Mouse (Mus musculus) layer of hippocampus, adult 8-10 months (tissue): Measurements from ENCODE around the gene Frmd4a. TPM values are rescaled to one million over a fixed set of nuclear protein-coding genes. Genes with fewer than 3 reads are reported as not detected.

Source experiments
- DNase-seq, 2 experiments: peaks; one replicate each; pipeline ENCODE4 v3.0.0; 2022; ENCODE audit warnings: low spot score in 2 of 2
- total RNA-seq, 4 experiments: library from RNA; stranded (reverse); gene quantifications; 2 replicates each; pipeline ENCODE4 v1.2.4; 2022

Gene Frmd4a
- total RNA-seq, 4 experiments from 2014 or later: 64.6 to 84.7 (median 74.6) TPM

DNA sequence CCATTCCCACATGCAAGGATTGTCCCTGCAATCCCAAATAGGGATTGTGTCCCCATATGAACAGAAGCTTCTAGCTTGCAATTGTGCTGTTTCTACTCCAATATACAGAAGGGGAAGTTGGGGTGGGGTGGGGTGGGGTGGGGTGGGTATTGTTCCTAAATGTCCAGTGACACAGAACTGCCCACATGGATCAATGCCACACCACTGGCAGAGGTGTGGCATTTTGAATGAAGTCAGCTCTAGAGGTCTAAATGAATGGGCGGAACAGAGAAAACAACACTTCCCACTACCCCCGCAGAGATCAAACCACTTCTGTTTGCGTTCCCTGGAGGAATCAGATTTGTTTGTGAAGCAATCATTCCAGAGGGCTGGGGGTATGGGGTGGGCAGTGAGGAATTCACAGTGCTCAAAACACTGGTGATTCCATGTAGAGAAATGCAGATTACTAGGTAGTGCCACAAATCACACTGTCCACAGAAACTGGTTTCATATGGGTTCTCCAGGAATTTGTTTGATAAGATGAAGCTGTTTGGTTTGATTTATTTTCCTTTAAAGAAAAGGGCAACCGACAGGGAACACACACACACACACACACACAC lies 268.3 kb downstream of the Frmd4a start:
- DNase-seq: no peak

DNA sequence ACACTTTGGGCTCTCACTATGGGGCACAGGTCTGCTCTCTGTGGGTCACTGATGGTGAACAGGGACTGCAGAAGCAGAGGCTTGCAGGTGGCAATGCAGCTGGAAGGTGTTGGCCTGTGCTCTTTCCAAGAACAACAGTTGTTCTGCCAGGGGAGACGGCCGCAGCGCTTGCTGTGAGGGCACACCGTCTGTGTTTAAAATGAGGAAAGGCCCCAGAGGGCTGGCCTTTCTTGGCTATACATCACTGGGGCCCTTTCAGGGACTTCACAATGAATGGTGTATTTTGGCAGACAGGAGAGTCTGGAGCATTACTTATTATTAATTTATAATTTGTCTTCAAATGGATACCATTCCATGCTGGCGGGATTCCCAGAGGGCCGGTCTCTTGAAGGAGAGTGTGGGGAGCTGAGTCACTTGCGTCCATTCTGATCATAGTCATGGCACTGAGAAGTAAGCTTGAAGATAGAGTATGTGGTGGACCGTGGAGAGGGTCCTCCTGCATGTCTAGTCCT lies 268.9 kb downstream of the Frmd4a start:
- no peak for DNase-seq

- no peak for DNase-seq
These were observed 273.0 kb downstream of the Frmd4a start for GRCm38 (mm10) chr2:4290475-4290874.

DNA sequence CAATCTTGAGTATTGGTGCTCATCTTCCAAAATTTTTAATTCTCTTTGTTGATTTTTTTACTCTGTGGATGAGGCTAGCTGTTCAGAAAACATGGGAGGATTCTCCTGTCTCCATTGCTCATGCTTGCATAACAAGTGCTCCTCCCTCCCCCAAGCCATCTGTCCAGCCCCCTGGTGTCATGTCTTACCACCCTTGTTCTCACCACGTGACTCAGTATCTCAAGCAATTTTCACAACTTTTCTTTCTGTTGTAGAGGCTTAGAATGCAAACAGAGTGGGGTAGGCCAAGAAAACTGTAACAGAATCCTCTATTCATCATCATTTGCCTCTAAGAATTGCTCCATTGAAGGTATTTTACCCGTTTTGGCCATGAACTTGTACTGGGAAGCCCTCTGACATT lies 273.6 kb downstream of the Frmd4a start:
- DNase-seq: peak; percentile 52 to 54

- no peak for DNase-seq
These were observed 274.2 kb downstream of the Frmd4a start for GRCm38 (mm10) chr2:4291671-4292070.

DNA sequence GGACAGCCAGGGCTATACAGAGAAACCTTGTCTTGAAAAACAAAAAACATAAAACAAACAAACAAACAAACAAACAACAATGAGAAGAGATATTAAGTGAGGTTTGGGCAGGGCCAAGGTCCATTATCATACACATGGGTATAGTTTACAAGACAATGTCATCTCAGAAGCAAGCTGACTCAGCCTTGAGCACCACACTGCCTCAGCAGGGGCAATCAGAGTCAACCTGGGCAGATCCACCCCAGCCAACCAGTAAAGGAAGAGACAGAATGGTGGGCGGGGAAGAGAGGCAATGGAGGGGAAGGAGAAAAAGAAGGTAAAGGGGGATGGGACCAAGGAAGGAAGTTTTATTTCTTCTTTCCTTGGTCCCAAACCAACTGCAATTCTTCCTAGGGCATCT lies 276.2 kb downstream of the Frmd4a start:
- DNase-seq: no peak

- DNase-seq: no peak
These were observed 278.1 kb downstream of the Frmd4a start for GRCm38 (mm10) chr2:4295641-4296040.

DNA sequence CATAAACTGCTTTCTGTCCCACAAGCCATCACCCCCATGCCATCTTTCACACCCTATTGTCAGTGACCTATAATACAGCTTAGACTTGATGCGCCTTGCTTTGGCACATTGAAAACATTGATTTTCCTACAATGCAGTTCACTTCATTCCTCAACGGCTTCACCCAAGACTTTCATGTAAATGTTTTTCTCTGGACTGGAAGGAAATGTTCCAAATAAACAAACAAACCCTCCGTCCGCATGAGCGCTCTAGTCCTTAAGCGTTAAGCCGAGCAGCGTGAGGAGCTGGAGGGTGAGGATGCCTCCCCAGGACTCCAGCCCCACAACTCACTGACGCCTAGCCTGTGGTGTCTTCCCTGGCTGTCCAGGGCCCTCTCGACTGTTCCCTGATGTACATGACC lies 279.4 kb downstream of the Frmd4a start:
- no peak for DNase-seq

GRCm38 (mm10) chr2:4298325-4299215 lies 281.1 kb downstream of the Frmd4a start:
- no peak for DNase-seq

DNA sequence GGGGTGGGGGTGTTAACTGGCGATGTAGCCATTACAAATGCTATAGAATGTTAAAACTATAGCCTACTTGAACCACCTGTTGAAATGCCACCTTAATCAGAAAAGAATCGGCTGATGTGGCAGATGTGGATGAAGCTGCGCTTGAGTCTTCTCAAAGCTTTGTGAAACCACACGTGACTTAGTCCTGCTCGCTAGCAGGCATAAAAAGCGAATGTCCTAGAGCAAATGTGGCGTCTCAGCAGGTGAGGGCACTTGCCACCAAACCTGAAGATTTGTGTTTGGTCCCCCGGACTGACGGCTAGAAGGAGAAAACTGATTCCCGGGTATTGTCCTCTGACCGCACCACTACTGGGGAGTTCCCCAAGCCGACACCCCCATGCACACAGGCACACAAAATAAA lies 282.1 kb downstream of the Frmd4a start:
- DNase-seq: no peak

- no peak for DNase-seq
These were observed 282.9 kb downstream of the Frmd4a start for GRCm38 (mm10) chr2:4300383-4300811.

- no peak for DNase-seq
These were observed 283.3 kb downstream of the Frmd4a start for GRCm38 (mm10) chr2:4300816-4301215.

GRCm38 (mm10) chr2:4301256-4301655 lies 283.7 kb downstream of the Frmd4a start:
- DNase-seq: no peak

GRCm38 (mm10) chr2:4301692-4302091 lies 284.2 kb downstream of the Frmd4a start:
- no peak for DNase-seq

- DNase-seq: no peak
These were observed 284.6 kb downstream of the Frmd4a start for GRCm38 (mm10) chr2:4302119-4302518.

DNA sequence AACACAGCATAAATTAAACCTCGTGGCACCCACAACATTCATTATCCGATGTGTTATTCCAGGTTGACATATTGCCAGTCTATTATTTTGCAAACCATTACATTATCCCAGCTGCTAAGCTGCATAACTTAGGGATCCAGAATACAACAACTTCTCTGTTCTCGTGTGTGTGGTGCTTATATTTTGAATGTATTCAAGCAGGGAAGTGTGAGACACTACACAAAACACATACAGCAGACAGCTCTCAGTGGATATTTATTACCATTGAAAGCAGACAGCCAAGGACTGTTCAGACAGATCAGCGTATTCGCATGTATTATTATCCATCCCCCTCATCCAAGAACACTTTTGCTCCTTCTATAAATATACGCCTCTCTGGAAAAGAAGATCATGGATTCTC lies 289.6 kb downstream of the Frmd4a start:
- DNase-seq: no peak

GRCm38 (mm10) chr2:4314545-4314944 lies 297.0 kb downstream of the Frmd4a start:
- DNase-seq: no peak

DNA sequence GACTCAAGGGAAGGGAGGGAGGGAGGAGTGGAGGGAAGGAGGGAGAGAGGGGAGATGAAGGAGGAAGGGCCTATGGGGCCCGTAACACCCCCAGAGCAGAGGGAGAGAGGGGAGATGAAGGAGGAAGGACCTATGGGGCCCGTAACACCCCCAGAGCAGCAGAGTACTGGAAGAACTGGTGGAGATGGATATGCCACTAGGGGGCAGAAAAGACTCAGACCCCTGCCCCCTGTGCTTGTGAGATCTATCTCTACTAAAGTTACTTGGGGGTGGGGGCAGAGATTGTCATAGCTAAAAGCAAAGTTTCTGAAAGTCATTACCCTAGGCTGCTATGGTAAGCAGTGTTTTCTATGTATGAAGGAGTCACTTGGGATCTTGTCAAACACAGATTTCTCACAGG lies 299.1 kb downstream of the Frmd4a start:
- no peak for DNase-seq

GRCm38 (mm10) chr2:4318134-4318533 lies 300.6 kb downstream of the Frmd4a start:
- DNase-seq: no peak

GRCm38 (mm10) chr2:4326241-4327010 lies 308.9 kb downstream of the Frmd4a start:
- no peak for DNase-seq

- no peak for DNase-seq
These were observed 309.5 kb downstream of the Frmd4a start for GRCm38 (mm10) chr2:4327011-4327340.

- no peak for DNase-seq
These were observed 314.9 kb downstream of the Frmd4a start for GRCm38 (mm10) chr2:4332441-4332840.
